29 mouse cellular contexts compared by ENCODE assay signal in the genomic region with DNA sequence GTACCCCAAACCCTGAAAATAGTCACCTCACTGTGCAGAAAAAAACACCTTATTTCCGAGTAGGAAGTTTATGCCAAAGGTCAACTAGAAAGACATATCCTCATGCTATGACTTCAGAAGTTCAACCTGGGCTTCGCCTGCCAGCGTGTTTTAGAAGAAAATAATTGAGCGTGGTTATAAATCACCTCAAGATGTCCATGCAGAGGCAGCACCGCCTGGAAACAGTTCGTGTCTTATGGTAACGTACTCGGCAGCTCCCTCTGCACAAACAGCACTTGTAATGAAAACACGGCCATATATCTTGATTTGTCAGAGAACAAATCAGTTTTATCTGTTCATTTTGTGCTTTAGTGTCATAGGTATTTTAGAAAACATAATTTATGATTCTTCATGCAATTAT. TPM values are rescaled to one million over a fixed set of nuclear protein-coding genes. Genes with fewer than 3 reads are reported as not detected.
DNase-seq lines count a peak whose midpoint lies in the region; ATAC-seq and TF ChIP-seq lines count a peak whose summit lies in the region.
"Had no signal": no experiment of that assay in that cellular context is flagged by ENCODE, and none has a peak within 500 bp of the region (broad histone marks: within the 10 kb centered on the region; RNA-seq: fewer than 3 reads in every experiment).

No protein-coding gene starts in this region.

- no peaks in the 10 kb centered on the region for H3K9me3 ChIP-seq in forebrain, embryonic 15.5 days
- H3K9me3 ChIP-seq: embryonic facial prominence, embryonic 13.5 days; forebrain, embryonic 12.5 days; heart, embryonic 10.5 days; heart, embryonic 13.5 days; hindbrain, embryonic 12.5 days; hindbrain, embryonic 15.5 days; intestine, embryonic 15.5 days had no signal

- H3K4me1 ChIP-seq in forebrain, embryonic 15.5 days: peaks cover 10% of the 10 kb centered on the region
- H3K4me1 ChIP-seq: forebrain, embryonic 12.5 days; heart, embryonic 13.5 days; hindbrain, embryonic 12.5 days; intestine, embryonic 15.5 days had no signal

- 87% methylated on average over 9 of the region's 9 CpGs for WGBS in forebrain, embryonic 15.5 days

- H3K36me3 ChIP-seq in forebrain, embryonic 15.5 days: no peaks in the 10 kb centered on the region
- H3K36me3 ChIP-seq: embryonic facial prominence, embryonic 13.5 days; forebrain, embryonic 12.5 days; heart, embryonic 10.5 days; heart, embryonic 13.5 days; hindbrain, embryonic 12.5 days; hindbrain, embryonic 15.5 days; intestine, embryonic 15.5 days had no signal

- H3K4me2 ChIP-seq in forebrain, embryonic 15.5 days (replicated peaks): no peak overlapping the region
- H3K4me2 ChIP-seq: embryonic facial prominence, embryonic 13.5 days; forebrain, embryonic 12.5 days; heart, embryonic 13.5 days; hindbrain, embryonic 12.5 days; hindbrain, embryonic 15.5 days; intestine, embryonic 15.5 days had no signal

- no peak overlapping the region for H3K4me3 ChIP-seq in layer of hippocampus, adult 2 months
- H3K4me3 ChIP-seq in forebrain, embryonic 15.5 days: no peak overlapping the region
- H3K4me3 ChIP-seq: embryonic facial prominence, embryonic 13.5 days; erythroblast, embryonic 14.5 days; forebrain, embryonic 12.5 days; heart, adult 2 months; heart, embryonic 10.5 days; heart, embryonic 13.5 days; hindbrain, embryonic 12.5 days; hindbrain, embryonic 15.5 days; intestine, embryonic 15.5 days had no signal

- H3K27ac ChIP-seq in layer of hippocampus, adult 2 months: no peak overlapping the region
- no peak overlapping the region for H3K27ac ChIP-seq in forebrain, embryonic 15.5 days (replicated peaks)
- H3K27ac ChIP-seq: embryonic facial prominence, embryonic 13.5 days; forebrain, embryonic 12.5 days; heart, adult 2 months; heart, embryonic 10.5 days; heart, embryonic 13.5 days; hindbrain, embryonic 12.5 days; hindbrain, embryonic 15.5 days; intestine, embryonic 15.5 days had no signal

- no peak for ATAC-seq in forebrain, embryonic 15.5 days (replicated peaks)
- ATAC-seq: CD4-positive, CD25-positive, alpha-beta regulatory T cell, adult 4 months; forebrain, embryonic 16.5 days; intestine, embryonic 15.5 days had no signal

- no peak for TF ChIP-seq CTCF in layer of hippocampus, adult 2 months (conservative IDR thresholded peaks at IDR 0.05)

- no peak overlapping the region for H3K9ac ChIP-seq in forebrain, embryonic 15.5 days (replicated peaks)
- H3K9ac ChIP-seq: embryonic facial prominence, embryonic 13.5 days; forebrain, embryonic 12.5 days; heart, embryonic 13.5 days; hindbrain, embryonic 12.5 days; hindbrain, embryonic 15.5 days; intestine, embryonic 15.5 days had no signal

- DNase-seq in heart, adult 11 months: peak; percentile 34
- DNase-seq in heart, postnatal 25 days (ENCODE audit: low spot score): no peak
- peak; percentile 46 for DNase-seq in embryo, embryonic 10.5 days (ENCODE audit: low spot score)
- peak; percentile 20 for DNase-seq in embryo, embryonic 11.5 days (ENCODE audit: low read depth, low spot score)
- peak; percentile 11 for DNase-seq in forelimb bud, embryonic 11.5 days (ENCODE audit: low read depth, low spot score)
- DNase-seq in layer of hippocampus, adult 2 months (ENCODE audit: low spot score in 2 of 2): no peak
- no peak for DNase-seq in ovary, postnatal 10 days (ENCODE audit: low spot score)
- DNase-seq: adrenal gland, adult 2 months; adrenal gland, postnatal 14 days; cerebellum, adult 11 months; cerebellum, adult 2 months; cerebellum, adult 9-11 months; cerebellum, postnatal 25 days; gastrocnemius, postnatal 25 days; heart, adult 2 months; heart, postnatal 14 days; kidney, adult 11 months had no signal

- H3K27me3 ChIP-seq in forebrain, embryonic 15.5 days: no peaks in the 10 kb centered on the region
- H3K27me3 ChIP-seq: embryonic facial prominence, embryonic 13.5 days; forebrain, embryonic 12.5 days; heart, embryonic 13.5 days; hindbrain, embryonic 12.5 days; hindbrain, embryonic 15.5 days; intestine, embryonic 15.5 days had no signal

- intact Hi-C loops in heart, postnatal 25 days (cut with DNase I): no loop called here

RNA-seq across cellular contexts. Expression of a gene that starts 44.6 kb away (rescaled TPM):
- under 1 TPM; 0.34 to 0.39 TPM for total RNA-seq in heart, postnatal 25 days (2021)
- 10 to 100 TPM; 14.1 to 16.9 TPM for total RNA-seq in layer of hippocampus, adult 2 months (2021)
- polyA plus RNA-seq in forebrain, embryonic 15.5 days (2015; fragmentation: Nextera tagmentation; extraction: Ambion mirVana): 46.2 and 62.5 TPM in 2 replicates
- total RNA-seq: MEL had no signal
- polyA plus RNA-seq: CD4-positive, CD25-positive, alpha-beta regulatory T cell, adult 4 months; erythroblast, embryonic 14.5 days had no signal

Comparison
In these comparisons a context has a peak if more than half of its experiments do, and no peak if none do; other contexts are left out.
1. DNase-seq: peak in heart, adult 11 months (single experiment), embryo, embryonic 10.5 days (single experiment), embryo, embryonic 11.5 days (single experiment) and forelimb bud, embryonic 11.5 days (single experiment); none in heart, postnatal 25 days (single experiment), layer of hippocampus, adult 2 months (0 of 2) and ovary, postnatal 10 days (single experiment).
2. RNA of a gene that starts 44.6 kb away (total RNA-seq): 14.1 to 16.9 TPM in layer of hippocampus, adult 2 months; 0.34 to 0.39 TPM in heart, postnatal 25 days; every median in the first group is over 10 times any median in the second.